Mouse (Mus musculus): ENCODE results near the gene Mst1r.

Mst1r gene

DNA sequence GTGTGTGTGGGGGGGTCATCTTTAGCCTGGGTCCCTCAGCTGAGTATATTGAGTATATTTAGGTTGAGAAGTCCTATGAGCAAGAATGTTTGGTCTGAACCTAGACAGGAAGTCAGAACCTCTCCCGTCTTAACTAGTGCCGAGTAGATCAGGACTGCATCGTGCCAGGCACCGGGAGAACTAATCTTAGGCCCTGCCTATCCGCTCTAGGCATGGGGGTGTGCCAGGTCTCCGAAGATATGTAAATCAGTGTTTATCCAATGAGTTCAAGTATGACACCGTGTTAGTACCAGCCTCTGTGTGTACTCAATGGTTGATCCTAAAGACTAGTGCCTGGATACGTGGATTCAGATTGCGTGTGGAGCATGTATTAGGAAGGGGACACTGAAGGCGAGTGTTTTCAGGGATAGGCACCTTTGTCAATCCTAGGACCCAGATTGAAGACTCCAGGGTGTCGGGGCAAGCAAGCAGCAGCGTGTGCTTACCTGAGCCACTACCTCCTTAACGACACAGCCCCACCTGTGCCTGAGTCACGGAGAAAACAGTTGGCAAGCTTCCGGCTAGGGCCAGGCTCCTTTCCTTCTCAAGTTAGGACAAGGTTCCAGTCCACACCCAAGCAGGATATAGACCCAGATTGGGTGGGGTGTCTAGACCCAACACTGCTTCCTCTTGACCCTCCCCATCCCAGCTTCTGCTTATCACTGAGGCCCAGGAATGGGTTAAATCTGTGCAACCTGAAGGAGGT, 3.5 kb downstream of the Mst1r start:
- in situ Hi-C loops (cut with MboI, MseI), result loop anchor here in 1 of 2 experiments (5.0 kb wide), 1 partner anchor 157 kb away; no protein-coding TSS in a partner anchor

DNA sequence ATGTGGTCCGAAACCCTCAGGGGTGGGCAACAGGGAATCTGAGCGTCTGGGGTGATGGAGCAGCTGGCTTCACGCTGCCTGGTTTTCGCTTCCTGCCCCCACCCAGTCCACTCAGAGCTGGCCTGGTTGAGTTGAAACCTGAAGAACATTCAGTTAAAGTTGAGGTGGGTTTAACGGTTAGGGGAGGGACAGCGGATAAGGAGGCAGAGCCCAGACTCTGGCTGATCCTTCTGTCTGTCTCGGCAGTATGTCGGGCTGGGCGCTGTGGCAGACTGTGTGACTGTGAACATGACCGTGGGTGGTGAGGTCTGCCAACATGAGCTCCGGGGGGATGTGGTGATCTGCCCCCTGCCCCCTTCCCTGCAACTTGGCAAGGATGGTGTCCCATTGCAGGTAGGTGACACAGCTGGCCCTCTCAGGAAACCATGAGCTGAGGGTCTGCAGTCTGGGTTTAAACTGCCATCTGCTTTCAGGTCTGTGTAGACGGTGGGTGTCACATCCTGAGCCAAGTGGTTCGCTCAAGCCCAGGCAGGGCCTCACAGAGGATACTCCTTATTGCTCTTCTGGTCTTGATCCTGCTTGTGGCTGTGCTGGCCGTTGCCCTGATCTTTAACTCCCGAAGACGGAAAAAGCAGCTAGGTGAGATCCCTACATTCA, 8.2 kb downstream of the Mst1r start:
- in situ Hi-C loops (cut with MboI, MseI), result loop anchor here in 1 of 2 experiments (5.0 kb wide), 1 partner anchor 152 kb away; no protein-coding TSS in a partner anchor

- in situ Hi-C loops (cut with MboI, MseI), result no loop called here
These were observed 11.4 kb downstream of the Mst1r start for GRCm38 (mm10) chr9:107917895-107918608.

DNA sequence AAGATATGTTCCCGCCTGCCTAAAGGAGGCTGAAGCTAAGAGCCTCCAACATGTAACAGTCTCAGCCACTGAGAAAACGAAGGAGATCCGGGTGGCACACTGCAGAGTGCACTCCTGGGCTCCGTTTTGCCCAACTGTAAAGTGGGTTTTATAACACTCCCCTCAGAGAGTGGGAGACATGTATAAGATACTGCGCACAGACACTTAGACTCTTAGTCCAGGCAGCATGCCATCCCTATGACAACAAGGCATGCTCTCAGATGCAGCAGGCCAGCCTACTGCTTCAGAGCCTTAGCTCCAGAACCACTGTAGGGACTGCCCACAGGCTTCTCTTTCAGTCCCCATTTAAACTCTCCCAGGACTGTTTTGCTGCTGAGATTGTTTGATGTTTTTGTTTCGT, 12.2 kb downstream of the Mst1r start:
- in situ Hi-C loops (cut with MboI, MseI), result no loop called here

GRCm38 (mm10) chr9:107919441-107919840, 12.8 kb downstream of the Mst1r start:
- in situ Hi-C loops (cut with MboI, MseI), result no loop called here

DNA sequence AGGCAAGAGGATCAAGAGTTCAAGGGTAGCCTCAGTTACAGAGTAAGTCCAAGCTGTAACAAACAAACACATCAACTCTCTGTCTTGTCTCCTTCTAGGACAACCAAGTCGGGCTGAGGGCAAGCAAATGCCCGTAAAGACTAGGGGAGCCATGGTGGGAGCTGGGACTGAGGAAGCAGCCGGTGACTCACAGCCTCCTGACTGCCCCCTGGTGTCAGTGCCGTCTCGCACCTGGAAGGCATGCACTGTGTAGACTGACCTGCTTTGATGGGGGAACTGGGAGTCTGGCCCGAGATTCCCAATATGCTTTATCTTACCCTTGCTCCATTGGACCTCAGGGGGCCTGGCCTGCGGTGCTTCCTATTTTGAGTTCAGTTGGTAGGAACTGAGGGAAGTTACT, 16.3 kb downstream of the Mst1r start:
- in situ Hi-C loops (cut with MboI, MseI), result no loop called here

DNA sequence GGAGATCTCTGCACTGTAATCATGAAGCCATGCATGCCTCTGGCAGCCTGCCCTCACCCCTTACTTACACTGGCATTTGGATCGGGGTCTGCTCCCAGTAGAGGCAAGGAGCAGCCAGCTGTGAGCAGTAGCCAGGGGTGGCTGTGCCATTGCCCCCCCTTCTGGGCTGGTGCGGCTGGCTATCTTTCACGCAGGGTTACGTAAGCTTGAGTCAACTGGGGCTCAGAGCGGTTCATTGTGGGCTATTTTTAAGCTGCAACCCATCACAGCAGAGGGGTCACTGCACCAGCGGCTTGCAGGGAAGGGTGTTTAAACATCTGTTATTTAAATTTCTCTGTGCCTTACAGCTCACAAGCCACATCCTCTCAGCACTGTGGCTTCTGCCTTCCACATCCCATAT, 17.3 kb downstream of the Mst1r start:
- in situ Hi-C loops (cut with MboI, MseI), result no loop called here

- in situ Hi-C loops (cut with MboI, MseI), result no loop called here
These were observed 18.6 kb downstream of the Mst1r start for GRCm38 (mm10) chr9:107925251-107925650.

GRCm38 (mm10) chr9:107926920-107927420, 20.3 kb downstream of the Mst1r start:
- in situ Hi-C loops (cut with MboI, MseI), result no loop called here

DNA sequence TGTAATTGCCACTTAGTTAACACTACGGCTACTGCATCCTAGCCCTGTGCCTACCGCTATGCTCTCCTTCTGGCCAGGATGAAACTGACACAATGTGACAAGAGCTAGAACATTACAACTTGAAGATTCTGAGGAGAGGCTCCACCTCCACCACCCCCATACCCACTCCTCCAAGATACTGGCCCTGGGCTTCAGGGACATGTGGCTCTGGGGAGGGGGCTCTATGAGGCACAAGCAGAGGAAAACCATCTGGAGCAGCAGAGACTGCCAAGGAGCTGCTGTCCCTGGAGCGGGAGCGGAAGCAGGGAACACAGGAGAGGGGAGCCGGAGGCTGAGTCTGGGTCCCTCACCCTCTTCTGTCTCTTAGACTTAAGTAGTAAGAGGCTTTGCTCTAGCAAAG, 21.1 kb downstream of the Mst1r start:
- in situ Hi-C loops (cut with MboI, MseI), result no loop called here

DNA sequence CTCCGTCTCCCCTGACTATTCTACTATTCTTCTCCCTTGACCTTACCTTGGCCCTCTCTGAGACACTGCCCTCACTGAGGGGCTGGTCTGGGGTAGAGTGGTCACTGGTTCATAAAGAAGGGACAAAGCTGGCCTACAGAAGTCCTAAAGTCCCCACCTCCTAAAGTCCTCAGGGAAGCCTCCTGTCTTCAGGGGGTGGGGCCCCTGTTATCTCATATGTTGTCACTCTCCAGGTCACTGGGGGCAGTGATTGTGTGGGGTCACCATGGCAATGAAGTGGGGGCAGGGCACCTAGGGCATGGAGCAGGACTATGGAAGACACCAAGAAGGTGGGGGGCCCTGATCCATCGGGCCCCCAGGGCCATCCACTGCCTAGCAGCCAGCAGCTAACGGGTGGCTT, 21.5 kb downstream of the Mst1r start, which contains the start of gene Actl11:
Actl11 (plus strand) TSS at position 301 of the 400 bp plus-strand sequence.
- in situ Hi-C loops (cut with MboI, MseI), result no loop called here

- in situ Hi-C loops (cut with MboI, MseI), result no loop called here
These were observed 25.5 kb downstream of the Mst1r start for GRCm38 (mm10) chr9:107932221-107932620.

DNA sequence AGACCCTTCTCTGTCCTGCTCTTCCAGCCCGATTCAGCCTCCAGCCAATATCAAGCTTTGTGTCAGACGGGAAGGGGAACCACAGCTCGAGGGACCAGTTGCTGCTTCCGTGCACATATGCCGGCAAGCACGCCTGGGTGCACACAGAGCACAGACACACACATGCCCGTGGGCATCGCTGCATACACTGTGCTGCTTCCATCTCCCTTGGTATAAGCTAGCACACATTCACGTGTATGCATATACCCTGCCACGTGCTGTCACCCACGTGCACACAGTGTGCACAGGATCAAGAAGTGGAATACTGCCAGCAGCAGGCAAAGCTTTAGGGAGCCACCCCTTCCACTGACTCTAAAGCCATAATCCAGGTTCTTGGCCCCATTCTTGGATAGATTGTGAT, 27.5 kb downstream of the Mst1r start:
- in situ Hi-C loops (cut with MboI, MseI), result no loop called here

DNA sequence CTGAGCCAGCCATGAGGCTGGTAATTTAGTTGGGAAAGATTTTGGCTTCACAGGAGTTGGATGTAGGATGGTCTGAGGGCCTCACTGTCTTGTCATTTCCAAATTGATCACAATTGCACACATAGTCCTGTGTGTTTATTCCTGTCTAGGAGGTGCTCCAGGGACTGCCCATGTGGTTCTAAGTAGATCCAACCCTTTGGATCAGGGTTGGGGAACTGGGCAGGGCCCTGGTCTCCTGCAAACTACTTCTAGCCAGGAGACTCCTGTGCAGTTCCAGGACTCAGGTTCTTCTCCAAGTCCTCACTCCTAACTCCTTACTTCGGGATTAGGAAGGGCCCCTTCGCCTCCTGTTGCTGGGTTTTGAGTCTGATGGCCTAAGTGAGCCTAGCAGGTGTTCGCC, 28.7 kb downstream of the Mst1r start, which contains the start of gene Camkv:
Camkv (plus strand) TSS at position 301 of the 400 bp plus-strand sequence.
- in situ Hi-C loops (cut with MboI, MseI), result no loop called here

DNA sequence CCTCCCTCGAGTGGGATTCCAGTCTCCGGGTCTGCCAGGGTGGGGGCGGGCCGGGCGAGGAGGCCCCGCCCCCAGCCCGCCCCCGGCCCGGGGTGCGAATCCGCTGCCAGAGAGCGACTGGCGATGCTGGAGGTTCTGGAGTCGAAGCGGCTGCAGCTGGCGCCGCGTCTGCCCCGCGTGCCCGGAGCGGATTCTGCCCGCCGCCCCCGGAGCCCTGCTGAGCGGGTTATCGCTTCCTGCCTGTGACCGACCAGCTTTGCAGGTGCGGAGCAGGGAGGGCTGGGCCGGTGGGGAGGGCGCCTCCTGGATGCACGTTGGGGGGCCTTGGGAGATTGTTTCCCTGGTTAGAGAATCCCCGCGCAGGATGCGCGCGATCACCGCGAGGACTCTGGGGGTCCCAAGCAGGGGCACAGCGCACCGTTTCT, 29.1 kb downstream of the Mst1r start:
- in situ Hi-C loops (cut with MboI, MseI), result no loop called here

DNA sequence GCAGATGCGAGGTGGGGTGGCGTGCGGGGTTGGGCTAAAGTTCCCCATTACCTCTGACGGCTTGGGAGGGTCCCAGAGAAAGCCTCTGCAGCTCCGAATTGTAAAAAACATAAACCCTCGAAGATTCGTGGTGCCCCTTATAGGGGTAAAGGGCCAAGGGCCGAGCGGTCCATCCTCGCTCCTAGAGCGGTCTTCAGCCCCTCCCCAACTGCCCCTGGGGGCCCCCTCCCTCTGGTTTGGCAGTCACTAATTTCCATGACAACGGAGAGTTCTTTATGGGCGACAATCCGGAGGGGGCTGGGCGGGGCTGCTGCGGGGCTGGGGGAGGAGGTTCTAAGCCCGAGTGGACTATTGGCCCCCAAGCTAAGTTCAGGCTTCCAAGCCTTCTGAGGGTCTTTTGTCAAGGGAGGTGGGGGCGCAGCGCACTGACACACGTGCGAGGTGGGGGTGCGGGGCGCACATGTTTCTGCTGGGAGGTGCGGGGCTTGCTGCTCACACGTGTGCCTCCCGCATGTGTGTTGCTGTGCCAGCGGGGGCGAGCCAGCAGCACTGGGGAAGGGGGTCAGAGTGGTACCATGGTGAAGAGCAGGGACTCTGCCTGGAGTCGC, 29.6 kb downstream of the Mst1r start:
- in situ Hi-C loops (cut with MboI, MseI), result no loop called here

DNA sequence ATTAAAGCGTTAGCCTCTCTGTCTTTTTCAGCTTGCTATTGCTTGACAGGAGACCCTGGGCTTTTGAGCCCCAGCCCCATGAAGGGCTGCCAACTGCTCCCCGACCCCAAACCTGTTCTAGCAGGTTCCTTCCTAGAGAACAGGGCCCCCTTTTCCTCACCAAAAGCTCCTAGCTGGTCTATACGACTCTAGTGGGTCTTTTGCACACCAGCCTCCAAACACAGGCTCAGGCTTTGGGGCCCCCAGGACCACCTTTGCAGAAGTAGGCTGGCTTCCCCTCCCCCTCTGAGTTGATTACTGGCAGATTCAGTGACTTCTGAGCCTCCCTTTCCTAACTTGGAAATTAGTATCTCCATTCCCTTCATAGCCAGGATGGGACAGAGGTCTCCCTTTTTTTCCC, 30.2 kb downstream of the Mst1r start:
- in situ Hi-C loops (cut with MboI, MseI), result no loop called here

- in situ Hi-C loops (cut with MboI, MseI), result no loop called here
These were observed 40.8 kb downstream of the Mst1r start for GRCm38 (mm10) chr9:107947241-107948194.

DNA sequence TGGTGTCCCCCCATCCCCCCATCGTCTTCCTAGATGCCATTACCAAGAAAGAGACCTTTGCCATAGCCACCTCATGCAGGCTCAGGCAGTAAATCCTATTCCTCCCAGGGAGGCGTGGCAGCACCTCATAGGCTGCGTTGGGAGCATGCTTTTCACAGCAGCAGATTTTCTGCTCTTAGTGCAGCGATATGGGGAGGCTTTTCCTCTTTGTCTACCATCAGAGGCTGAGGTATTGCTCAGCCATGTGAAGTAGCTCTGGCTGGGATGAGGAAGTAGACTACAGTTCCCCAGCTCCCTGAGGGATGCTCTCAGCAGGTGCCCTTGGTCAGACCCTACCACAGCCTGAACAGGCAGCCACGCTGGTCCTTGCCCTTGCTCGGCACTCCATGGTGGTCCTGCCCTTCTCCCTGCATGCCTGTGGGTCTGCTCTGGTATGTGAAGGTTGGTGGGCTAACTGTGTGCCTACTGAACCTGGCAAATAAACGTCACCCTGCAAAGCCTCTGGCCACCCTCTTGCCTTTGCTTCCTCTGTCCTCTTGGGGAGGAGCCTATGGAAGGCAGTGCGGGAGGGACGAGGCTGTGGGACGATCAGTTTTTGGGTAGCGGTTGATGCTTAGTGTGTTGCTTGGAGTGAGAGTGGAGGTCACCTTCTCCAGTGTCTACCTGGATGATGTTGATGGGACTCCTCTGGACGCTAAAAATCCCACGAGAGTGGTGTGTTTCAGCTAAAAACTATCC, 42.7 kb downstream of the Mst1r start:
- in situ Hi-C loops (cut with MboI, MseI), result no loop called here

- in situ Hi-C loops (cut with MboI, MseI), result no loop called here
These were observed 43.2 kb downstream of the Mst1r start, which contains the start of gene Traip for GRCm38 (mm10) chr9:107949922-107950235. Gene Traip (plus strand): TSS chr9:107950136.

Data from T-helper 17 cell (primary cell).